Mouse (Mus musculus) bone marrow macrophage, adult 2 months (primary cell): ENCODE results near the gene Tecpr2.

Source experiments
- CTCF ChIP-seq: IDR thresholded peaks from 2 replicates; pipeline ENCODE4 v1.5.1; 2012; ENCODE audit warnings: low read depth, mild to moderate bottlenecking, low read length, moderate library complexity
- POLR2A ChIP-seq: IDR thresholded peaks from 2 replicates; pipeline ENCODE4 v1.6.1; 2012; ENCODE audit warnings: mild to moderate bottlenecking, low read depth, low read length, borderline replicate concordance

DNA sequence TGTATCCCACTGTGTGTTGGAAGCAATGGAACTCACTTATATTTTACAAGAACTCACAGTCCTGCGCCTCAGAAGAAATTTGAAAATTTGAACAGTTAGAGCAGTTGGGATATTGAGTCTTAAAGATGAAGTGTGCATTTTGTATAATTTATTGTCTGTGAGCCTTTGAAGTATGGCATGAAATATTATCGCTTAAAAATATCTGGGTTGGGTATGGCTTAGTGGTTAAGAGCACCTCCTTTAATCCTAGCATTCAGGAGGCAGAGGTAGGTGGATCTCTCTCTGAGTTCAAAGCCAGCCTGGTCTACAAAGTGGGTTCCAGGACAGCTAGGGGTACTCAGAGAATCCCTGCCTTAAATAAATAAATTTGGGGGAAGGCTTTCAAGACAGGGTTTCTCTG is 130.0 kb downstream of the Tecpr2 start:
- no peak for TF ChIP-seq POLR2A
- TF ChIP-seq CTCF = no peak
